Mouse (Mus musculus) left cerebral cortex, adult 8-10 months (tissue): ENCODE data around the gene Gbp2. TPM values are rescaled to one million over a fixed set of nuclear protein-coding genes. Genes with fewer than 3 reads are reported as not detected.
"Not testable (repeated sequence)": the region's sequence is repeated elsewhere in the genome, so short reads cannot be mapped to it uniquely, and the experiment has no call there.

Source experiments
- DNase-seq, 2 experiments: peaks; one replicate each; pipeline ENCODE4 v3.0.0; 2022; ENCODE audit warnings: low spot score in 2 of 2
- total RNA-seq, 4 experiments: library from RNA; stranded (reverse); gene quantifications; 2 replicates each; pipeline ENCODE4 v1.2.4; 2022

Gene Gbp2
- total RNA-seq, result 1 to 10 TPM; 2.4 to 4.8 (median 3.5) TPM

DNA sequence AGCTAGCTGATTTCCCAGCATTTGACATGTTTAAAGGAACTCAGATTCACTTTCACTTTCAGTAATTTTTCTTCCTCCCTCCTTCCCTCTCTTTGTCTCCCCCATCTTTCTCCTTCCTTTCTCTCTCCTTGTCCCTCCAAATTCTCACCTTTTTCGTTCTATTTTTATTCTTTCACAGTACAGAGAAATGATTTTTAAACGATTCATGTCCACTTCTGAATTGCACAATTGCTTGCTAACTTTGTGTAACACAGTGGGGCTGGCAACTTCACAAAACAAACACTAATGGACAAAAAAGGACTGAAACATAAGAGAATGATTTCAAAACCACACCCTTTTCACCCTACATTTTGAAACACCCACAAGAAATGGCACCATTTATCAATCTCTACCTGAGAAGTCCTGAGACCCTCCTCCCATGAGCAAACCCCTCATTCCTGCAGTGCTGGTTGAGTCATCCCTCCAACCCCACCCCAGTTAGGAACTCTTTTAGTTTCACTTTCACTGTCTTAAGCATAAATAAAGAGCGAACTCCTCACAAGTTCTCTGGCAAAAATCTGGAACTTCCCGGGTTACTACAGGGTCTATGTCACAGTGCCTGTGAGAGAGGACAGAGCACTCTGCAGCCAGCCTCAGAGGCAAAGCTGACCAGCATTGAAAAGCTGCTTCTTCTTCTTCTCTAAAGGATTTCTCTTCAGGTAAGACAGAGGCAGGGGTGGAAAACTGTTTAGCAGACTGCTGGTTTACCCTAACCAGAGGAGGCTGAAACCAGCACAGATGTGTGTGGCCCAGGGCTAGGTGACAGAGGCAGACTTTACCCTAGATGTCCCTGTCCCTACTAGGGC is at the start of gene Gbp2:
TSS of gene Gbp2 (plus strand) at position 492 of the 845 bp plus-strand sequence.
- no peak for DNase-seq

DNA sequence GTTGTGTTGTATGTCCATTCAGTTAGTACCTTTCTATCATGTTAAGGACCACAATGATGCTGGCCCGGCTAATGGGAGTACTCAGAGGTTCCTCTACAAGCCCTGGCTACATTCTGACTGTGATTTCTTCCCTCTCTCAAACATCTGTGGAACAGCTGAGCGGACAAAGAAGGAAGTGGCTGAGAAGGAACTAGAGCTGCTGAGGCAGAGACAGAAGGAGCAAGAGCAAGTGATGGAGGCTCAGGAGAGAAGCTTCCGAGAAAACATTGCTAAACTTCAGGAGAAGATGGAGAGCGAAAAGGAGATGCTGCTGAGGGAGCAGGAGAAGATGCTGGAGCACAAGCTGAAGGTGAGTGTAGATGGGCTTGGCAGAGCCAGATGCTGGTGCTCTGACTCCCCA is 49.7 kb upstream of the Gbp2 start:
- DNase-seq, result no peak

DNA sequence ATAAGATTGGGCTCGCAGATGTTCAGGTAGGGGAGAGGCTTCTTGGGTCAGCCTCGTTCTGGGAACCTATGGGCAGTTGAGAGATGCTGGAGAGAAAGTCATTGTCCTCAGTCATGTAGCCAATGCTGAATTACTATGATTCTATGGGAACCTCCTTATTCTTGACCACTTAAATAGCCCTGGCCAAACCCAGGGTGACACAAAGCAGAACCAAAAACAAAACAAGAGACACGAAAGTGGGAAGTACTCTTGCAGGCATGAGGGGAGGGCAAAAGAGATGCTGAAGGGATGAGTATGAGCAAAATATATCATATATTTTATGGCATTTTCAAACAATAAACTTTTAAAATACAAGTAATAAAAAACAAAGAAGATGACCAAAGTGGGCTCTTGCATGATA is 43.3 kb upstream of the Gbp2 start:
- no peak for DNase-seq

DNA sequence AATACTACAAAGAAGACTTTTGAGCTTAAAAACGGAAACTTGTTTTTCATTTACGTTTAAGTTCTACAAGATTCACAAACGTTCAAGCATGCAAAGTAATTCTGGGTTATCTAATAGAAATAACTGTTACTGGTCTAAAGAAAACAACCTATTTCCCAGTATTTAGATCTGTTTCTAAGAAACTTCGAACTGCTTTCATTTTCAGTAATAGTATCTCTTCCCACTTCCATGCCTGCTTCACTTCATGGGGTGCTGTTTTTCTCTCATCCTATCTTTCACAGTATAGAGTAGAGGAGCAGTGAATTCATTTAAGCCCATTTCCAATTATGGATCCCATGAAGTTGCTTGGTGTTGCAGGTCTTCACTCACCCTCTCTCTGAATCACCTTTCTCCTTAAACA is 42.1 kb upstream of the Gbp2 start:
- DNase-seq, result no peak

DNA sequence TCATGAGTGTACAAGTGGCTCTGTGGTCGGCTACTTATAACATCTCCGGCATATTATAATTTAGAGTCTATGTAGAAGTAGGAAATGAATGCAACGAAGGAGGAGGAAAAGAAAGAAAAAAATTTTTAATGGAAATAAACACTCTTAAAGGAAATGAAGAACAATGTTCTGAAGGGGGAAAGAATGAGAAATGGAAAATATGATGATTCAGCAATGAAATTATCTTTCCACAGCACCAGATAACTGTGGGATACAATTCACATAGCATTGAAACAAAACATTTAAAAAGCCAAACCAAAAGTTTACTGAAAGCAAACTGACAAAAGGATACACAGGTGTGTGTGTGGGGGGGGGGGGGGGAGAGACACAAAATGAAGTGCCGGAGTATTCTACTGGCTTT is 37.3 kb upstream of the Gbp2 start:
- DNase-seq, result no peak

DNA sequence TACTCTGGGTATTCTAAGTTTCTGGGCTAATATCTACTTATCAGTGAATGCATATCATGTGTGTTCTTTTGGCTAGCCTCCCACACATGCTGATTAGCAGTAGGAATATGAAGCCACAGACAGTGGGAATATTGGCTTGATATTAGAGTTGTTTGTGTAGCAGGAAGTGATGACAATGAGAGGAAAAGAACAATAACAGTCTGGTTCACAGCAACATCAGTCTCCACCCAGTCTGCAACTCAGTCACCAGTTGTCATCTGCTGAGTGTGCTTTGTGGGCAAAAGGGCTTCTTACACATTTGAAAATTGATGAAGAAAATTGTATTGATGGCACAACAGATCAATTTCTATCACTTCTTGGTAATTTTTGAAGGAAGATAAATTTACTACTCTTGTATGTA is 33.0 kb upstream of the Gbp2 start:
- no peak for DNase-seq

DNA sequence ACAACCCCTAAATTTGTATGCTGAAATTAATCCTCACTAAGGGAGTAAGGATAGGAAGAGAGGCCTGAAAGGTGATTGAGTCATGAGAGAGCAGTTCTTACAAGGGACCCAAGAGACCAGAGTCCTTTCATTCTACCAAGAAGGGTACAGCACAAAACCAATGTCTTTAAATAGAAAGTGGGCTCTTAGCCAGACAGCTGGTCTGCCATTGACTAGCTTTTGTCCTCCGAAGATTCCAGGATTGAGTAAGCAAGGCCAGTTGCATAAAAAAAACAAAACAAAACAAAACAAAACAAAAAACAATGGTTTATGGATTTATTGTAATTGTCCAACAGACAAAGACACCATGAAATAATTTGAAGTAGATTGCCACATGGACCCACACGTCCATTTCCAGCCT is 31.5 kb upstream of the Gbp2 start:
- no peak for DNase-seq

DNA sequence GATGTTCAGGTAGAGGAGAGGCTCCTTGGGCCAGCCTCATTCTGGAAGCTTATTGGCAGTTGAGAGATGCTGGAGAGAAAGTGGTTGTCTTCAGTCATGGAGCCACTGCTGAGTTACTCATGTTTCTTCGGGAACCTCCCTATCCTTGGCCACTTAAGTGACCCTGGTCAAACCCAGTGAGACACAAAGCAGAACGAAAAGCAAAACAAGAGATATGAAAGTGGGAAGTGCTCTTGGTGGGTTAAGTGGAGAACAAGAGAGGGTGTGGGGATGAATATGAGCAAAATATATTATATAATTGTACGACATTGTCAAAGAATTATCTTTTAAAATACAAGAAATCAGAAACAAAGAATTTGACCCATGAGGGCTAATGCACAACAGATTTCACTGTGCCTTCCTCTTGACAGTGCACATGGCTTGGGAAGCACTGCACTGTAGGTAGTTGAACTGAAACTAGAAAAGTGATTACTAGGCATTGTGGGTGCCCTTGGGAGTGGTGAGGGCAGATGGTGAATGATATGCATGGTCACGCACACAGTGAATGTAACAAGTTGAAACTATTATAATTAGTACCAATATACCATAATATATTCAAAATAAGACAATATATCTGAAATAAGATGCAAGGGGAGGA is 29.9 kb upstream of the Gbp2 start:
- DNase-seq, result no peak

DNA sequence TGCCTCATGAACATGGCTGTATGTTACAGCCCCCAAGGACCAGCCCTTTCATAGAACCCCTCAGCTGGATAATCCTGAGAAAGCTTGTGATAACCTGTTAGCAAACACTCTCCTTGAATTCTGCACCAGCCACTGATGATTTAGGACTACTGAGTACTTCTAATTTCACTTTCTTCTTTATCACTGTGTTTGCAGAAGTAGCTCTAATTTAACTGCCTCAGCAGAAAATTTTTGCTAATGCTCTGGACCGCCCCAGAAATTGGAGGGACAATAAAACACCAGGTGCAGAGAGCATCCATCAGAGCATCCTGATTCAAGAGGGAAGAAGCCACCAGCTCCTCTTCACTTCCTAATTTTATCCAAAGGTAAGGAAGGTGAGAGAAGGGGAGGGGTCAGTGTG is 25.9 kb upstream of the Gbp2 start, which contains the start of gene Gbp2b:
TSS of gene Gbp2b (plus strand) at position 301 of the 400 bp plus-strand sequence.
- DNase-seq, result no peak

DNA sequence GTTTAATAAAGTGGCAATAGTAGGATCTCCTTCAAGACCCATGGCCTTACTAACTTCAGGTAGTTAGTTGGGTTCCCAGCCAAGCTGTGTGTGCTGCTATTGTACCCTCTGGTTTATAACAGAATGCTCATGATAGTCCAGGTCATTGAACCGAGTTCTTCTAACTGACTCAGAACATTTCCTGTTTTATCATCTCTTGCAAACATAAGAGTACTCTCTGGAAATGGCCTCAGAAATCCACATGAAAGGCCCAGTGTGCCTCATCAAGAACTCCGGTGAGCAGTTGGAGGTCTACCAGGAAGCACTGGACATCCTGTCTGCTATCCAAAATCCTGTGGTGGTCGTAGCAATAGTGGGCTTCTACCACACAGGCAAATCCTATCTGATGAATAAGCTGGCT is 22.5 kb upstream of the Gbp2 start:
- DNase-seq, result no peak

DNA sequence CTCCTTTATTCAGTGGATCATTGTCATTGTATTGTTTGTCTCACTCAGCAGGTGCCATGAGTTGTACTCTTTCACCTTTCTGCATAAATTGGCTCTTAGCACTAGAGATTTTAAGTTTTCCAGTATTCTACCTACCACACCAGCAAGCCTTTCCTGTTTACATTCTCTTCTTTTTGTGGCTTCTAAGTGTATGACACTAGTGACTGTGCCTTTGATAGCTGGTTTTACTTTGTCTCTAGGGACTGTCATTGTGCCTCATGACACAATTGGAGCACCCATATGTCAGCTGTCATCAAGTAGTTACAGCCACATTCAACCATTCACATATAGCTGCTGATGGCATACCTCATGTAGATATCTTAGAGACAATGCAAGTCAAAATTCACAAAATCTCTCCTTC is 18.7 kb upstream of the Gbp2 start:
- DNase-seq, result no peak

DNA sequence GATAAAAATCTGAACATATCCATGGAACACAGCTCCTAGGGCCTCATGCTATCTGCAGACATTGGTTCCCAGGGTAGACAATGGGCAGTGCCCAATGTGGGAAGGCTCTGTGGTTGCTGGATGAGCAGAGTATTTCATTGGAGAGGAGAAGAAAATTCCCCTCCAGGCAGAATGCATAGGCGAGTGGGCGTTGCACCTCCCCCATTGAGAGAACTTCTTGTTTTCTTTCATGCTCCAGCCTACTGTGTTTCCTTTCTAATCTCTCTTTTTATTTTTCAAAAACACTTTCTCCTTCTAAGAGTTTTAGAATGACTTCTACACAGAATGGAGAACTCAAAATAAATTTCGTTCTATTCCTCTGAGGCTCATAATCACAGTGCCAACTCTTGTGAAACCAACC is 1.7 kb upstream of the Gbp2 start:
- no peak for DNase-seq

DNA sequence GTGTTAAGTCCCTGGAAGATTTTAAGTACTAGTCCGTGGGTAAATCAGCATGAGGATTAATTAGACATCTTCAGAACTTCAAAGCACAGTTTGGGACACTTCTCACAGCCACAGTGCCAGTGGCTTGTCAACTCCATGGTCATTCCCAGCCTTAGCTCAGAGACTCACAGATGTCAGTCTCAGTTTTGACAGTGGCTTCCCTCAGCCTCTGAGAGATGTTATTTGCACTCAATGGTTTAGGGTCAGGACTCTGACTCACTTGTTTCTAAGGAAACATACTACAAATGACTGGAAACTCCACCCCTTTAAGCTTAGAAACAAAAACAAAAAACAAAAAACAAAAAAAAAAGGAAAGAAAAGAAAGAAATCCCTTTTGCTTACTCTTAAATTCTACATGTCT is 796 bp upstream of the Gbp2 start:
- DNase-seq, result no peak

DNA sequence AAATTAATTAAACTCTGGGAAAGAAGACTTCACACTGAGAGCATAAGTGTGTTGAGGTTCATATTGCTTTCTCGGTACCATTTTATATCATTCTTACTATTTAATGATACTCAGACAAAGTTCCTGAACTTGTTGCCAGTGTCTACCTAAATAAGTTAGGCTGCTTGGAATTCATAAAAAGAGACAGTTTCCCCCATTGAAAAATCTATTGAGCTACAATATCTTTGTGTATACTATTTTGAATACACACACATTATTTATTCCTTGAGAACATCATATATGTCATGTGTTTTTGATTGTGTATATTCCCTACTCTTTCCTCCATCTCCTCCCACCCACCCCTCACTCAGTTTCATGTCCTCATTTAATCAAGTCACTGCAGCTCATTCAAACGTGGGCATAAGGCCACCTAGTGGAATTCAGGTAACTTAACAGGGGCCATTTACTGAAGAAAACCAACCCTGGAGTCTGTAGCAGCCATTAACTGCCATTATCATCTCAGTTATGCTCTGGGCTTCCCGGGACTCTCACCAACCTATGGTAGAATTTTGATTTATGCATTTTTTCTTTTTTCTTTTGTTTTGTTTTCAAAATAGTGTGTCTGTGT is 657 bp downstream of the Gbp2 start:
- DNase-seq, result no peak

DNA sequence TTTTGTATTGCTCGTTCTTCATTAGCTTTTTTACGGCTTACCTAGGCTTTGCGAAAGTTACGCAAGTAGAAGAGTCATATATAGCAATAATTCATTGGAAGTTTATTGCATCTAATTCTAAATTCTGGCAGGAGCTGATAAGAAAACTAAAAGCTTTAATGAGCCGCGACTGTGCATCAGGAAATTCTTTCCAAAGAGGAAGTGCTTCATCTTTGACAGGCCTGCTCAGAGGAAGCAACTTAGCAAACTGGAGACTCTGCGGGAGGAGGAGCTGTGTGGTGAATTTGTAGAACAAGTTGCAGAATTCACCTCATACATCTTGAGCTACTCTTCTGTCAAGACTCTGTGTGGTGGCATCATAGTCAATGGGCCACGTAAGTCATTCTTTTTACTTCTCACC is 10.0 kb downstream of the Gbp2 start:
- no peak for DNase-seq

DNA sequence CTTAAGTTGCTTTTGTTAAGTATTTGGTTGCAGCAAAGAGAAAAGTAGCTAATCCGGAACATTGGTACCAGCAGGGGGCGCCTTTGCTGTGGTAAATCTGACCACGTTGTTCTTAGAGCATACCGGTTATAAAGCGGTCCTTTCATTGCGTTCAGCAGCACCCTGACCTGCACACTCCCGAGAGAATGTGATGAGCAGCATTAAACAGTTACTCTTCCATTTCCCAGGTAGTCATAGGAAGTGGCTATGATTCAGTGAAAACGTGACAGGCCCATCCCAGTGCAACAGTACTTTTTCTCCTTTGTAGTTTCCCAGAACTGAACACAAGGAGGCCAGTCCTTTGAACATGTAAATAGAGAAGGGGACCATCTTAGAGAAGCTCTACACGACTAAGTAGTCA is 19.8 kb downstream of the Gbp2 start:
- DNase-seq, result peak in 1 of 2 experiments; percentile 38

DNA sequence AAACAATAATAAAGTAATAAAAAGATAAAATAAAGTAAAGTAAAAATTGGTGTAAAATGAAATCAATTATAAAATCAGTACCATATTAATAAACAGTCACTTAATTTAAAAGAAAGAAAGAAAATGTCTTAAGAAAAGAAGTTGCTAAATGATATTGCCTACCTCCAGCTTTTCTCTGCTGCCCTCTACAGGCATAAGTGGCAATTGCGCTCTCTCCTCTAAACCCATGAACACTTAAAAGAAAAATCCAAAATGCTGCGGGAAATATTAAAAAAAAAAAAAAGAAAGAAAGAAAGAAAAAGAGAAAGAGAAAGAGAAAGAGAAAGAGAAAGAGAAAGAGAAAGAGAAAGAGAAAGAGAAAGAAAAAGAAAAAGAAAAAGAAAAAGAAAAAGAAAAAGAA is 25.5 kb downstream of the Gbp2 start:
- peak in 1 of 2 experiments; percentile 40 for DNase-seq

DNA sequence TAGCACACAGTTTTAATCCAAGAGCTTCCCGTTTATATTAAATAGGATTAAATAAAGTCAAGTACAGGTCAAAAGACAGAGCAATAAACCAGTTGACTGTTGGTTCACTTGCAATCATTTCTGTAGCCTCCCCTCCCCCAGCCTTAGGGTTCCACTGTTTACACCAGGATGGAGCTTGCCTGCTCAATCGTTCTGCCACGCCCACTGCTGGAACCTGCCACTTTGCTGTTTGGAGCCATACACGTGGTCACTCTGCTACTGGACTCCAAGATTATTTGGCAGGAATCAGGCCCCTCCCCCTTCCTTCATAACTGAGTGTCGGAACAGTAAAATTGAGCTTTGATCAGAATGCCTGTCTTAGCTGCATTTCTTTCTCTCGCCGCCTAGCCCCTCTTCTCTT is 27.4 kb downstream of the Gbp2 start:
- not testable (repeated sequence) for DNase-seq

DNA sequence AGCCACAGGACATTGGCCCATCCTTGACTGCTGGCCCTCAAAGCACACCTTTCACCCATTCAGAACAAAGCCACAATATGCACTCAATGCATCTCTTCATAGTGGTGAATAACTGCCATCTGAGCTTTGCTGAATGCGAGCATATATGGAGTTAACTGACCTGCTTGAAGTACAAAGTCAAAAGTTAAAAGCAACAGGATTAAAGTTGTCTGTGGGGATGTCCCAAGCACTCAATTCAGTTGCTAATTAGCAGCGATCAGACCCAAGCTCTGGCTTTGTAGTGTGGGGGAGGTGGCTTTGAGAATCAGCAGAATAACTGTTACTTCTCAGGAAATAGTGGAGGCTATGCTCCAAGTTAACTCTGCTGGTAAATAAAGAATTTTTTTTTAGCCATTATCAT is 29.8 kb downstream of the Gbp2 start:
- no peak for DNase-seq

DNA sequence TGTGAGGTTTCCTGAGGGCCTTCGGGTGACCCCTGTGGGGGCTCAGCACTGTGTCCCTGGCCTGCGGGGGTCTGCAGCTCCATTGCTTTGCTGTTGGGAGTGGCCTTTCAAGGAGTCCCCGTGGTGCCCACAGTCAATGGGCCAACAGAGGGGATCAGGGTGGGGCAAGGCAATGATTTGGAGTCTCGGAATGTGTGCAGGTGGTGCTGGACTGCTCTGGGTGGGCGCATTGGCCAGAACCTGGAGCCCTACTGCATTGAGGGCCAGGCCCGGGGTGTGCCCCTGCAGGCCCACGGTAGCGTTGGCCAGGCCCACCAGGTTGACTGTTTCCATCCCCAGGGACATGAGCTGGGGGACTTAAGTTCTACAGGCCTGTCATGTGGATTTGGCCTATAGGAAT is 44.3 kb downstream of the Gbp2 start:
- DNase-seq, result no peak

DNA sequence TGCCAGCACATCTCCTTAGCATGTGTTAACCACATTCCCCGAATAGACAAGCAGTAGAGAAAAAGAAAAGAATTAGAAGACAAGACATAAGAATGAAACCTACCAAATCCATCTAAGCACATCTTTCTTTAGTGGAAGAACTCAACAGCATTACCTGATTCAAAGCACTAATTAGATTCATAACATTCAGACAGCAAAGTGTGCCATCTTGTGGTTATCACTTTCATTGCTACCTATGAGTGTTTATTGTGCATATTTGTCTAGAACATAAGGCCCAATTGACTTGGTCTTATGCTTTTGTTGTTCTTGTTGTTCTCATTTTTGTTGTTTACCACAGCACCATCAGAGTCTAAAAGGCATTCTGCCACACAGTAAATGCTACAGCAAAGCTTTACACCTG is 54.2 kb downstream of the Gbp2 start:
- no peak for DNase-seq
